Mouse (Mus musculus): Measurements from ENCODE around the gene Mia2.

Gene Mia2

GRCm38 (mm10) chr12:59104771-59105170 lies 9.2 kb downstream of the Mia2 start:
- no peak for DNase-seq (ENCODE audit: low spot score in 2 of 2)

- DNase-seq (ENCODE audit: low spot score in 2 of 2) = no peak
These were observed 10.3 kb downstream of the Mia2 start for GRCm38 (mm10) chr12:59105914-59106313.

- no peak for DNase-seq (ENCODE audit: low spot score in 2 of 2)
These were observed 10.9 kb downstream of the Mia2 start for GRCm38 (mm10) chr12:59106491-59106890.

- no peak for DNase-seq (ENCODE audit: low spot score in 2 of 2)
These were observed 12.3 kb downstream of the Mia2 start for GRCm38 (mm10) chr12:59107926-59108325.

GRCm38 (mm10) chr12:59117184-59117583 lies 21.6 kb downstream of the Mia2 start:
- DNase-seq (ENCODE audit: low spot score in 2 of 2) = no peak

- no peak for DNase-seq (ENCODE audit: low spot score in 2 of 2)
These were observed 29.8 kb downstream of the Mia2 start for GRCm38 (mm10) chr12:59125426-59125825.

GRCm38 (mm10) chr12:59128501-59128900 lies 32.9 kb downstream of the Mia2 start:
- DNase-seq (ENCODE audit: low spot score in 2 of 2) = no peak

- no peak for DNase-seq (ENCODE audit: low spot score in 2 of 2)
These were observed 33.4 kb downstream of the Mia2 start for GRCm38 (mm10) chr12:59129038-59129437.

GRCm38 (mm10) chr12:59129592-59129991 lies 34.0 kb downstream of the Mia2 start:
- no peak for DNase-seq (ENCODE audit: low spot score in 2 of 2)

- no peak for DNase-seq (ENCODE audit: low spot score in 2 of 2)
These were observed 34.6 kb downstream of the Mia2 start for GRCm38 (mm10) chr12:59130249-59130648.

- peak; percentile 92 to 93 for DNase-seq (ENCODE audit: low spot score in 2 of 2)
These were observed 35.3 kb downstream of the Mia2 start for GRCm38 (mm10) chr12:59130651-59131577.

- no peak for DNase-seq (ENCODE audit: low spot score in 2 of 2)
These were observed 36.0 kb downstream of the Mia2 start for GRCm38 (mm10) chr12:59131578-59131946.

- DNase-seq (ENCODE audit: low spot score in 2 of 2) = no peak
These were observed 36.9 kb downstream of the Mia2 start for GRCm38 (mm10) chr12:59132462-59132861.

GRCm38 (mm10) chr12:59132940-59133339 lies 37.3 kb downstream of the Mia2 start:
- no peak for DNase-seq (ENCODE audit: low spot score in 2 of 2)

GRCm38 (mm10) chr12:59133437-59133999 lies 37.9 kb downstream of the Mia2 start:
- no peak for DNase-seq (ENCODE audit: low spot score in 2 of 2)

- DNase-seq (ENCODE audit: low spot score in 2 of 2) = no peak
These were observed 39.5 kb downstream of the Mia2 start for GRCm38 (mm10) chr12:59135096-59135495.

- DNase-seq (ENCODE audit: low spot score in 2 of 2) = no peak
These were observed 40.1 kb downstream of the Mia2 start for GRCm38 (mm10) chr12:59135533-59136300.

- no peak for DNase-seq (ENCODE audit: low spot score in 2 of 2)
These were observed 41.4 kb downstream of the Mia2 start for GRCm38 (mm10) chr12:59137031-59137430.

- DNase-seq (ENCODE audit: low spot score in 2 of 2) = no peak
These were observed 43.8 kb downstream of the Mia2 start for GRCm38 (mm10) chr12:59139372-59139771.

GRCm38 (mm10) chr12:59145130-59145529 lies 49.5 kb downstream of the Mia2 start:
- DNase-seq (ENCODE audit: low spot score in 2 of 2) = no peak

GRCm38 (mm10) chr12:59149691-59150090 lies 54.1 kb downstream of the Mia2 start:
- DNase-seq (ENCODE audit: low spot score in 2 of 2) = no peak

GRCm38 (mm10) chr12:59161091-59161490 lies 65.5 kb downstream of the Mia2 start:
- no peak for DNase-seq (ENCODE audit: low spot score in 2 of 2)
